Mouse (Mus musculus) adrenal gland, postnatal 14 days (tissue): ENCODE data around the gene Nrf1. TPM values are rescaled to one million over a fixed set of nuclear protein-coding genes. Genes with fewer than 3 reads are reported as not detected.

Experiments
- DNase-seq: peaks from one replicate; pipeline ENCODE4 v3.0.0; 2021; ENCODE audit warnings: mixed read lengths
- long read RNA-seq, 2 experiments: library from polyadenylated mRNA; stranded (forward); transcript quantifications; one replicate each; pipeline ENCODE4 v2.0.0; 2021
- total RNA-seq: library from RNA; stranded (reverse); gene quantifications from 2 replicates; pipeline ENCODE4 v1.2.3, GENCODE M21; 2021

Nrf1 gene
- total RNA-seq, result 23.0 and 23.3 TPM in 2 replicates
- long read RNA-seq, experiment 1, transcript Nrf1-210 (12 exons, 3,295 nt), result major isoform, 12 of 31 reads
- long read RNA-seq, experiment 1, transcript Nrf1-211 (12 exons, 3,584 nt), result minor isoform, 8 of 31 reads
- long read RNA-seq, experiment 1, partial matches to known transcripts, result 2 of 31 reads
- long read RNA-seq, experiment 1, other reads (novel, unspliced or antisense), result 6 of 31 reads
- long read RNA-seq, experiment 2, transcript Nrf1-210 (12 exons, 3,295 nt), result major isoform, 5 of 22 reads
- long read RNA-seq, experiment 2, partial matches to known transcripts, result 2 of 22 reads
- long read RNA-seq, experiment 2, other reads (novel, unspliced or antisense), result 9 of 22 reads

DNA sequence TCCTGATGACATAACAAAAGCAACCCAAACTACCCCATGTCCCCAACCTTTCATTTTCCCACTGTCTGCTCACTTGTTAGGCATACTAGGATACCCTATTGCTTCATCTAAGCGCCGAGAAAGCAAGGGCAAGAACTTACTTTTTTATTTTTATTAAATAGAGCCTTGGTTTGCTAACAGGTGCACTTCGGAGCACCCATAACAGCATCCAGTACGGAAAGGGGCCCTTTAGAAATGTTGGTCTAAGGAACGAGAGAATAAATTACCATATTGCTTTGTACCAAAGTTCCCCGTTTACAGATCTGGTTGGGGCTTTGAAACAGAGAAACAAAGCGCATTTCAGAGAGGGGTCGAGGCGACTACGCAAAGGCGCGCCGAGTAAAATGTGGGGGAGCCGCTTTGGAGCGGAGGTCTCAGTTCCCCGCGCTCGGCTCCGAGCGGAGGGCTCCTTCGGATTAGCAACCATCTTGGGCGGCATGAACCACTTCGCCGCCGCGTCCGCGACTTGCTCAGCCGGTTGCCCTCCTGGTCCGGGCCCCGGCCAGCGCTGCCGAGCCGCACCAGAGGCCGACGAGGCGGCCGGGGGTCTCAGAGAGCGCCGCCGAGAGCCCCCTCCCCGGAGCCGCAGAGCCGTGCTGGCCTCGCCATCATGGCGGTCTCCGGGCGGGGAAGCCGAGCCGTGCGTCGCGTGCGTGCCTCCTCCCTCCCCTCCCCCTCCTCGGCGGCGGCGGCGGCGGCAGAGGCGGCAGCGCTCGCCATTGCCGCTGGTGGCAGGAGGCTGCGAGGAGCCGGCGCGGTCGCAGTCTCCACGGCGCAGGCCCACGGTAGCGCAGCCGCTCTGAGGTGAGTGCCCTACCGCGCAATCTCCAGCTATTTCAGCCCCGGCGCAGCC, at the start of gene Nrf1:
Gene Nrf1 (plus strand): TSS at position 718 of the 892 bp plus-strand sequence.
- peak; percentile 97 for DNase-seq

DNA sequence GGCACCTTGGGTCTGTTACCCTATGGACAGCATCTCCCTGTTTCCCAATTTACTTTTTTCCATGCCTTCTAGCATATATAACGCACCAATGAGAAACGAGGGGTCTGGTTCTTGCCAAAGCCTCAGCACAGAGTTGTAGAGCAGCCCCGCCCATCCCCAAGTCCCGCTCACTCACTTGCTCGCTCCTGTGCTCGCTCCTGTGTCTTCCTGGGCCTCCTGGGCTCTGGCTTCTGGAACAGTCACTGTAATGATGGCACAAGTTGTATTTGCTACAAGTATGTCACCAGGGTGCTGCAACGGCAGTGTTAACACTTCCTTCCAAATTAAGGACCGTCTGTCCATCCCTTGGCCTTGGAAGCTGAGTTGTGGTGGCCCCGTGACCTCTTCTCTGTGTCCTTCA, 49.6 kb upstream of the Nrf1 start:
- DNase-seq, result peak; percentile 46

DNA sequence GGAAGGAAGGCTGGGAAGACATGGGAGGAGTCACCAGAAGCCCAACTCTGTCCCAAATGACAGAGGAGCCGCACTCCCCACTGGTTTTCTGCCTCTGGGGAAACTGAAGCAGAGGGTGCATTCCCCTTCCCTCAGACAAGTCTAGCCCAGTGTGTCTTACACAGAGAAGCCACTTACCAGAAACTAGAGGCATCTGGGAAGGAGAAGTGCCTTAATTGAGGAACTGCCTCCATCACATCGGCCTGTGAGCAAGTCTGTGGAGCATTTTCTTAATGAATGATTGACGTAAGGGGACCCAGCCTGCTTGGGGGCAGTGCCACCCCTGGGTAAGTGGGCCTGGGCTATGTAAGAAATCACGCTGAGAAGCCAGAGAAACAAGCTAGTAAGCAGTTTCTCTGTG, 49.0 kb upstream of the Nrf1 start:
- DNase-seq, result no peak

DNA sequence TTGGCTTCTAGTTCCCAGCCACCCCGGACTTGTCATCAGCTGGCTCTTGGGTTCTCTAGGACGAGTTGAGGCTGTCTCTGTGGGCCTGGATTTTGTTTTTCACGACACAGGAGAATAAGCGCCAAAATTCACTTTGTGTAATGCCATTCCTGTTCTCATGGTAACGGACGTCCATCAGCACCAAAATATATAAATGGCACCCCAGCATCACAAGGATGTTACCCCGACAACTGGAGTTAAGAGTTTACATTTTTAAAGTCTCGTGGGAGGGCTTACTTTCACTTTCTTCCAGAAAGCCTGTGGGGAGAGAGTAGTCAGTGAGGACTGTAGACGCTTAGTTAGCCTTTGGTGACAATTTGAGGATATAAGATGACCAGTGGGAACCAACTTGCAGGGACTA, 45.2 kb upstream of the Nrf1 start:
- no peak for DNase-seq

DNA sequence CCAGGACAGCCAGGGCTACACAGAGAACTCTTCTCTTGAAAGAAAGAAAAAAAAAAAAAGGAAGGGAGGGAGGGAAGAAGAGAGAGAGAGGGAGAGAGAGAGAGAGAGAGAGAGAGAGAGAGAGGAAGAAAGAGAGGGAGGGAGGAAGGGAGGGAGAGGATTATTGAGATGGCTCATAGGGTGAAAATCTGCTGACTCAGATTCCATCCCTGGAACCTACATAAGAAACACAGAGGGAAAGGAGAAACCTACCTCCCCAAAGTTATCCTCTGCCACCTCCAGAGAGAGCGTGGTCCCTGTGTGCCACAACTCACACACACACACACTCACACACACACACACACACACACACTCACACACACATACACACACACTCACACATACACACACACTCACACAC, 41.9 kb upstream of the Nrf1 start:
- DNase-seq, result no peak

DNA sequence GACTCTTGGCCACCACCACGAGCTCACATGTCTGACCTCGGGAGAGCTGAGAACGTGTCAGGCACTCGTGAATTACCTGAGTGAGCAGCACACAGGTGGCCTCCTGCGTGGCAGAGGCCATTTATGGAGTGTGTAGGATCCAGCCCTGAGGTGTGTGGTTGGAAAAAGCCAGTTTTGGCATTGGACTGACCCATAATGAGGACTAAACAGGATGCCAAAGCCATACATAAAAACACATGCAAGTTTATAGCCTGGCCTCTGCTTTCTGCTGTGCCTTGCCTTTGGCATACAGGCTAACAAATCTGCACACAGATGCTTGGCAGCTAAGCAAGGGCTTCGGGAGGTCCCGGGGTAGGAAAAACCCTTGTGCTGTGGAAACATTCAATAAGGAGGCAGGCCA, 38.6 kb upstream of the Nrf1 start:
- no peak for DNase-seq

DNA sequence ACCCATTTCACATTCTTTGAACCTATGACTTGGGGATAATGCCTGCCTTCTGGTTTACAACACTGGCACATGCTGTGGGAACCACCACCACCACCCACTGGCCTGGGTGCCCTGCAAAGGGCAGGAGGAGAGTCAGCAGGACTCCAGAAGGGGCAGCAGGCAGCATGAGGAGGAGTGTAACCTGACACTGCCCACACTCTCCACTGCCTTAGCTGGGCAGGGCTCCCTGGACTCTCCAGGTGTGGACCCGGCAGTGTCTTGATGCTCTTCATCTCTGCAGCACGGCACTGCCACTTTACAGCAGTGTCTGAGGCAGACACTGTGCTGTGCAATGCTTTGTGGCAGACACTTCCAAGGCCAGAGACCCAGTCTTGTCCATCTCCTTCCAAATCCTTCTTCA, 34.3 kb upstream of the Nrf1 start:
- DNase-seq, result no peak

DNA sequence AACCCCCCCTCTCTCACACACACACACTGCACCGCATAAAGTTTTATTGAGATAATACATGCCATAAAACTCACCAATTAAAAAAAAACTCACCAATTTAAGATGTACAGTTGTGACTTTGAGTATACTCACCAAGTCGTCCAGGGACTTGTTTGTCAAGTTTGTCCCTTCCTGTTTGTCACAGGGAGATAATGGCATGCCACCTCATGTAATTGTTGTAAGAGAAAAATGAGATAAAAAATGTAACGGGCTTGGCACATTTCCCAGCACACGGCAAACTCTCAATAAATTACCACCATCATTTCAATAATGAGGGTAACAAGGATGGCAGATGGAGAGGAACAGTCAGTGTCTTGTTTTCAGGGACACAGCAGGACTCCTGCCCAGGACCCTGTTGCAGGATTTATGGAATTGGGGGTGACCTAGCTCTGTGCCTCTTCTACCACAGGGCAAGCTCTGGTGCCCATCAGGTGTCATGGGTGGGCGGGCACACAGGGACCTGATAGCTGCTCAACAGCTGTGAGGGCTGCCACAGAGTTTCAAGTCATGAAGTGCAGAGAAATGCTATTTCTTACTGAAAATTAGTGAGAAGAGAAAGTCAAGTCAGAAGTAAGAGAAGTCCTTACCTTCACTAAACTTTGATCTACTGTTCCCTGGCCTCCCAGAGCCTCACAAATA, 33.5 kb upstream of the Nrf1 start:
- DNase-seq, result no peak

DNA sequence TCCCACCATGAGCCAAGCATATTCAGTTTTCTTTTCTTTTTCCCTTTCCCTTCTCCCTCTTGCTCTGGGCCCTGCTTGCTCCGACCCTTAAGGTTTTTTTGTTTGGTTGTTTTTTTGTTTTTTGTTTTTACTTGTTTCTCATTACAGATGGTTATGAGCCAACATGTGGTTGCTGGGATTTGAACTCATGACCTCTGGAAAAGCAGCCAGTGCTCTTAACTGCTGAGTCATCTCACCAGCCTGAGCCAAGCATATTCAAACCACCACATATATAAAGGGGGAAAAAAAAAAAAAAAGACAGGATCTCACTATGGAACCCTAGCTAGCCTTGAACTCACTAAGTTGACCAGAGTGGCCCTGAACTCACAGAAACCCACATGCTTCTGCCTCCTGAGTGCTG, 26.5 kb upstream of the Nrf1 start:
- DNase-seq, result no peak

DNA sequence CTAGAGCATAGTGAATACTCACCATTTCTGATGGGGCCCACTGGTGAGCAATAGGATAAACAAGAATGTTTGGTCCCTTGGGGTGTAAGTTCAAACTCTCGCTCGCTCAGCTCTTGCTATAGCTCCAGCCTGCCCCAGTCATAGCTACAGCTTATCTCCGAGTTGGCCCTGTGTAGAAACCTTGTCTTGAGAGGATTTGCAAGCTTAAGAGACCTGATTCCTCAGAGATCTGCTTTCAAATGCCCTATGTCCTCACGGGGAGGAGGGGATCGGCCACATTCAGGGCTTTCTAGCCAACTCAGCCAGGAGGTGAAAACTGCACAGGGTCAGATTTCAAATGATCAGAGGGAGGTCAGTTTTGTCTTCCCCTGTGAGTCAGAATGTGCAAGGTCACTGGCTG, 26.1 kb upstream of the Nrf1 start:
- peak; percentile 78 for DNase-seq

DNA sequence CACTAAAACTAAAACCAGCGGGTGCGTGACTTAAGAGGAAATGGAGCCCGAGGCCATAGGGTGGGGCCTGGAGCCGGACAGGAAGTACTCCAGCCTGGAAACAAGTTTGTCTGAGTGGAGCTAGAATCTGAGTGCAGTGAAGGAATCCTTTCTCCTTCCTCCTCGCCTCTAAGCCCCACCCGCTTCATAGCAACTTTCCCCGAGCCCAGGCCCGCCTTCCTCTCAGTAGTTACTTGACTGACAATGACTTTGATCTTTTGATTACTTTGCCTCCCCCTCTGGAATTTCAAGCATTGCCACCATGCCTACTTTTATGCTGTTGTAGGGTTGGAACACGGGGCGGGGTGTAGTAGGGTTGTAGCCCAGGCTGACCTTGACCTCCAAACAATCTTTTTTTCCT, 21.0 kb upstream of the Nrf1 start:
- DNase-seq, result peak; percentile 66

DNA sequence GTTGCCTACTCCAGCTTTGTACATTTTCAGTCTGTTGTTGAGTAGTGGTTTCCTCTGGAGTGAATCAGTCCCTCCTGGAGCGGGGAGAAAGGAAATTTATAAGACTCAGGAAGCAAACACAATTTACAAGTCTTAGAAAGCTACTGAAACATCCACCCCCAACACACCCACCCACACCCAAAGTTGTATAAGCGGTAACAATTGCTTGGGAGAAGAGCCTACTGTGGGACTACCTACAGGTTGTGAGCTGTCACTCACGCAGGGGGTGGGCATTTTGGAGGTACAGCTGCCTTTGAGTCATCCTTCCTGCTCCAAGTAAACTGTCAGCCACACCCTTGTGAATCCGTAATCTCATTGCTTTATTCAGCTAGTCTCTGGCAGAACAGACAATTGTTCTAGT, 19.4 kb upstream of the Nrf1 start:
- no peak for DNase-seq

DNA sequence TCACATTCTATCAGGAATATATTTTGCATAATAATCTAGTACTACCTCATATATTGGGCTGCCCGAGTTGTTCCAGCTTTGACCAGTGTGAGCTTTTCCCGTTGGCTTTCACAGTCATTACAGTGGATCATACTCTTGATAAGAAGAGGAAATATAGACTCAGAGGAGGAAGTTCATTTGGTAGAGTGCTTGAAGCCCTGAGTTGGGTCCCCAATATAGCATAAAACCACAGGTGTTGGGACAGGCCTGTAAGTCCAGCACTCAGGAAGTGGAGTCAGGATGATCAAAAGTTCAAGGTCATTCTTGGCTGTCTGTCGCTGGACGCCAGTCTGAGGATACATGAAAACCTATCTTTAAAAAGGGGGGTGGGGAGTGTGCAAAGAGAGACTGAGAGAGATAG, 12.7 kb upstream of the Nrf1 start:
- no peak for DNase-seq

DNA sequence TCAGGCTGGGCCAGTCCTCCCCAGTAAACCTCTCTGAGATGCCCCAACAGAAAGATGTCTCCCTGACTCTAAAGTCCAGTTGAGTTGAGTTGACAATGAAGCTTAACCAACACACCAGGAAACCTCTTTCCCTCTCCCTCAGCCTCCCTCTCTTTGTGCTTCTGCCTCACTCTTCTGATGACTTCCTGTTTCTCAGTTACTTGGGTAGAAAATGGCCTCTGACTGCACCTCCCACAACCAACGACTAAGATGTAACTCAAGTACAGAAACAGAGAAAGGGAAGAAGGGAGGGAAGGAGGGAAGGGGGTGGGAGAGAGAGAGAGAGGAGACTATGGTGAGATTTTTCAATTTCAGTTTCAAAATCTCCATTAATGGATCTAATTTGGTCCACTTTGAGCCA, 6.3 kb upstream of the Nrf1 start:
- DNase-seq, result no peak

DNA sequence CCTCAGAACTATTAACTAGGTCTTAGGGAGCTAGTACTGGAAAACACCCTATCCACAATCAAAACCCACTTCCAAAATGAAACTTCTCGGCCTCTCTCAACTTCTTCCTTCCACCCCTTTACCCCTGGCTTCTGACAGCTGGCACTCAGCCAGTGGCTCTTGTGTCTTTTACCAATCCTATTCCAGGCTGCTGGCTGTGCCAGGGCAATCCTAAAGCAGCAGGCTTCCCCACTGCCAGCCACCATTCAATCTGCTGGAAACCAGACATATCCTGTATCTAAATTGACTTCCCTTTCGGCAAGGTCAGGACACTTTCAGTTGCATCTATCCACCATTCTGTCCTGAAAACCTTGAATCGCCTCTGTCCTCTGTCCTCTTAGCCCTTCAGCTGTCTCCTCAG, 5.3 kb upstream of the Nrf1 start:
- peak; percentile 25 for DNase-seq

DNA sequence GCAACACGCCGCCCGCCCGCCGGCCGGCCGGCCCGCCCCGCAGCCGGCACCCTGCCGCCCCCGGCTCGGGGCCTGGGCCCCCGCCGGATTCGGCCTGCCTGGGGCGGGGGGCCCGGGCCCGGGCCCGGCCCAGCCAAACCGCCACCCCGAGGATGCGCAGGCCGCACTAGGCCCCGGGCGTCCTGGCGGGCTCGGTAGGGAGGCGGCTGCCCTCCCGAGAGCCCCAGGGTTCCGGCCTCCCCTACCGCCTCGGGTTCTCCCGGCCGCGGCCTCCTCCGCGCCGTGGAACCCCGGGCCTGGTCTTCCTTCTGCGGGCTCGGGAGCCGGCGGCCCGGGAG, 344 bp downstream of the Nrf1 start:
- DNase-seq, result no peak

DNA sequence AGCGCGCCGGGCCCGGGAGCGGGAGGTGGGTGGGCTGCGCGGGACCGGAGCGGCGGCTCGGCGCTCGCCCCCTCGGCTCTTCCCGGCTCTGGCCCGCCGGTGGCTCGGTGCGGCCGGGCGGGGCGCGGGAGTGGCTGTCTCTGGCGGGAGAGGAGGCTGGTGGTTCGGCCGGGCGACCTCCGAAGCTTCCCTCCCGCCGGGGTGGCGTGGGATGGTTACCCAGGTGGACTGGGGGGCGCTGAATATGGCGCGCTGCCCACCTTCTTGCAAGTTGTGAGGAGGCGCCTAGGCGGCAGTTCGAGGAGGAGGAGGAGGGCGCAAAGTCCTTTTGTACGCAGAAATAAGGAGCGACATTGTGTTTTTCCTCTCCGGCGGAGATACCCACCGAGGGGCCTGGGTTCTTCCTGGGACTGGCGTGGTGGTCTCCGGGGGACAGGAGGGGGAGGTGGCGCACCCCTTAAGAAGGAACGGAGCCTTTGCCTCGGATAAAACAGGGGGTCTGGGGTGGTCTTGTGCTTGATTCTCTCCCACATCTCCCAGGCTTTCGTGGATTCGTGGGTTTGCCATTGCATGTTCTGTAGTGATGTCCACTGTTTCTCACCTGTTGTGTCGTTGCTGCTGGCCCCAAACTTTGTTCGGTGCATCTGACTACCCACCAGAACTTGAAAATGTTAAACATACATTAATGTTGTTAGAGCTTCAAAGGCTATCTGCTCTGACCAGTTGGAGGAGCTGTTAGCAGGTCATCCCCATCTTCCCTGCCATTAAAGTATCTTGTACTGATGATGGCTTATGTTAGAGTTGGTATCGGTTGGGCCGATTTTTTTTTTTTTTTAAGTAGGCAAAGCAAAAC, 939 bp downstream of the Nrf1 start:
- peak; percentile 80 for DNase-seq

DNA sequence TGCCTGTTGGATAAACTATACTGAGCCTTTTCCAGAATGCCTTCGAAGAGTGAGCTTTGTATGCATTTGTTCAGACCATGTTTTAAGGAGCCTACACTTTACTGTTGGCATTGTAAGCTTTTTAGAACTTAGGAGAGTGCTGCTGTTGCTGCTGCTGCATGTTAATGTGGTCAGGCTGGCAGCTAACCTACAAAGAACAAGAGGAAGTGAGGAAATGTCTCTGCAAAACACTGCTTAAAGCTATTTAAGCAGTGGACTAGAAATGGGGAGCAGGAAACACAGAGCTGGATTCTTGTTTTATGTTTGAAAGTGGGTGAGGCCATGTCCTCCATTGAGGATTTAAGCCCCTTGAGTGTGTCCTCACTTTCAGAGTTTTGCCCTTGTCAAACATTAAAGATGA, 5.3 kb downstream of the Nrf1 start:
- DNase-seq, result no peak

DNA sequence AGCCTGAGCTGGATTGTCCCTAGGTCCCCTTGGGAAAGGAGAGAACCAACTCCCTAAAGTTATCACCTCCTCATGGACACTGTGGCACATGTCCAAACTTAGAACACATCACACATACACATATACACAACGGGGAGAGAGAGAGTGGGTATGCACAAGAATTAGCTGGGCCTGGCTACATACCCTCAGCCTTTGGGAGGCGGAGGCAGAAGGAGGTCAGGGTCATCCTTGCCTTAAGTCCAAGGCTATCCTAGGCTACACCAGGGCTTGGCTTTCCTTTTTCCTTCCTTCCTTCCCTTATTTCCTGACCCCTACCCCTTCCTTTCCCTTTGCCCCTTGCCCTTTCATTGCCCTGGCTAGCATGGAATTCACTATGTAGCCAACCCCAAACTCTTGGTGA, 14.8 kb downstream of the Nrf1 start:
- DNase-seq, result no peak

DNA sequence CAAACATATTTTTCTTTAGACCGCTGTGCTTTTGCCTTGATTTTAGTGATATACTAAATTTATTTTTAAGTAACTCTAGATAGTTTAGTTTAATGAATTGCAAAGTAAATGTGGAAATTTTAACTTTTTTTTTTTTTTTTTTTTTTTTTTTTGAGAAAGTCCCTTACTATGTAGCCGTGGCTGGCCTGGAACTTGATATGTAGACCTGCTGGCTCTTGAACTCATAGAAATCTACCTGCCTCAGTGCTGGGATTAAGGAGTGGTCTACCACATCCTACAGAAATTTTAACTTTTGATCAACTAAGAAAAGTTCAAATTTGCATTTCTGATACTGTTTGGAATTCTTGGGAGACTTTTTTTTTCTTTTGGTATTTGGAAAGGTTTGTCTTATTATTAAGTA, 17.6 kb downstream of the Nrf1 start:
- DNase-seq, result no peak

DNA sequence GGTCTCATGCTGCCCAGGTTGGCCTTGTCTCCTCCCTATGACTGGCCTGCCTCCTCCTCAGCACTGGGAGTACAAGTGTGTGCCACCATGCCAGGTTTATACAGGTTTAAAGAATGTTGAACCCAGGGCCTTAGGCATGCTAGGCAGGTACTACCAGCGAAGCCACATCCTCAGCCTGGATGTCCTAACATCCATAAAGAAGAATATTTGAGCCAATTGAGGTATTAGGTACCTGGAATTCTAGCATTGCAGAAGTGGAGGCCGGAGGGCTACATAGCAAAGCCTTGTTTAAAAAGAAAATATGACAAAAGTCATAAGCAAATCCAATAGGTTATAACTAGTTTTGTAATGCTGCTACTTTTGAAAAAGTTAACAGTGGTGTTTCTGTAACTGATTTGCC, 19.0 kb downstream of the Nrf1 start:
- no peak for DNase-seq

DNA sequence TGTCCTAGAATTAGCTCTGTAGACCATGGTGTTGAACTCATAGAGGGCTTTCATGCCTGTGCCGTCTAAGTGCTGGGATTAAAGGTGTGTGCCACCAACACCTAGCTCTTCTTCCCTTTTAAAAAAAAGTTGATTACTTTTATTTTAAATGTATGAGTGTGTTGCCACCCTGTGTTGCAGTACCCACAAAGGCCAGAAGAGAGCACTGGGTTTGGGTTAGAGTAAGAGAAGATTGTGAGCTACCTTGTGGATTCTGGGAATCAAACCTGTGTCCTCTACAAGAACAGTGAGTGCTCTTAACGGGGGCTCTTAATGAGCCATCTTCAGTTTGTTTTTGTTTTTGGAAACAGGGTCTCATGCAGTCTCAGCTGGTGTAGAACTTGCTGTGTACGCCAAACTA, 24.7 kb downstream of the Nrf1 start:
- no peak for DNase-seq
